Mouse (Mus musculus): ENCODE data around the gene Nfatc3. TPM values are rescaled to one million over a fixed set of nuclear protein-coding genes. Genes with fewer than 3 reads are reported as not detected.

Gene Nfatc3
- polyA plus RNA-seq, 1 experiment: 78.3 TPM

GRCm38 (mm10) chr8:106176891-106177290 lies 118.3 kb downstream of the Nfatc3 start:
- H3K9ac ChIP-seq (ENCODE audit: low read depth, poor library complexity, severe bottlenecking): no peak overlapping the region
- H3K9me3 ChIP-seq (replicated peaks; ENCODE audit: control insufficient read depth, insufficient read depth, low read length, poor library complexity, severe bottlenecking): no peaks in the 10 kb centered on the region
- H3K36me3 ChIP-seq (ENCODE audit: control insufficient read depth, insufficient read depth, low read length, poor library complexity, severe bottlenecking): peaks cover 6% of the 10 kb centered on the region
- no peak for TF ChIP-seq POLR2A (IDR thresholded peaks at IDR 0.05; ENCODE audit: insufficient read depth, low read length)
- TF ChIP-seq CTCF (IDR thresholded peaks at IDR 0.05; ENCODE audit: low read depth, low read length): no peak
- no peak for TF ChIP-seq EP300 (IDR thresholded peaks at IDR 0.05; ENCODE audit: insufficient read depth, low read depth, low read length)
- H3K4me1 ChIP-seq (ENCODE audit: control insufficient read depth, insufficient read depth, low read length): no peaks in the 10 kb centered on the region
- no peak overlapping the region for H3K27ac ChIP-seq (ENCODE audit: insufficient read depth, low read length)
- H3K27me3 ChIP-seq (ENCODE audit: control insufficient read depth, insufficient read depth, low read length, poor library complexity, severe bottlenecking): no peaks in the 10 kb centered on the region
- H3K4me3 ChIP-seq (ENCODE audit: low read depth, low read length): no peak overlapping the region

- TF ChIP-seq POLR2A (IDR thresholded peaks at IDR 0.05; ENCODE audit: insufficient read depth, low read length) (no peak), EP300 (IDR thresholded peaks at IDR 0.05; ENCODE audit: insufficient read depth, low read depth, low read length) (no peak), CTCF (IDR thresholded peaks at IDR 0.05; ENCODE audit: low read depth, low read length) (no peak)
- no peaks in the 10 kb centered on the region for H3K4me1 ChIP-seq (ENCODE audit: control insufficient read depth, insufficient read depth, low read length)
- peaks cover 6% of the 10 kb centered on the region for H3K36me3 ChIP-seq (ENCODE audit: control insufficient read depth, insufficient read depth, low read length, poor library complexity, severe bottlenecking)
- H3K9ac ChIP-seq (ENCODE audit: low read depth, poor library complexity, severe bottlenecking): no peak overlapping the region
- H3K27me3 ChIP-seq (ENCODE audit: control insufficient read depth, insufficient read depth, low read length, poor library complexity, severe bottlenecking): no peaks in the 10 kb centered on the region
- H3K4me3 ChIP-seq (ENCODE audit: low read depth, low read length): no peak overlapping the region
- H3K9me3 ChIP-seq (replicated peaks; ENCODE audit: control insufficient read depth, insufficient read depth, low read length, poor library complexity, severe bottlenecking): no peaks in the 10 kb centered on the region
- H3K27ac ChIP-seq (ENCODE audit: insufficient read depth, low read length): no peak overlapping the region
Measured at GRCm38 (mm10) chr8:106177594-106177993, 119.0 kb downstream of the Nfatc3 start.

- no peak overlapping the region for H3K4me3 ChIP-seq (ENCODE audit: low read depth, low read length)
- no peaks in the 10 kb centered on the region for H3K4me1 ChIP-seq (ENCODE audit: control insufficient read depth, insufficient read depth, low read length)
- H3K36me3 ChIP-seq (ENCODE audit: control insufficient read depth, insufficient read depth, low read length, poor library complexity, severe bottlenecking): peaks cover 8% of the 10 kb centered on the region
- TF ChIP-seq EP300 (IDR thresholded peaks at IDR 0.05; ENCODE audit: insufficient read depth, low read depth, low read length): no peak
- no peak for TF ChIP-seq CTCF (IDR thresholded peaks at IDR 0.05; ENCODE audit: low read depth, low read length)
- TF ChIP-seq POLR2A (IDR thresholded peaks at IDR 0.05; ENCODE audit: insufficient read depth, low read length): no peak
- no peaks in the 10 kb centered on the region for H3K9me3 ChIP-seq (replicated peaks; ENCODE audit: control insufficient read depth, insufficient read depth, low read length, poor library complexity, severe bottlenecking)
- H3K27me3 ChIP-seq (ENCODE audit: control insufficient read depth, insufficient read depth, low read length, poor library complexity, severe bottlenecking): no peaks in the 10 kb centered on the region
- no peak overlapping the region for H3K9ac ChIP-seq (ENCODE audit: low read depth, poor library complexity, severe bottlenecking)
- H3K27ac ChIP-seq (ENCODE audit: insufficient read depth, low read length): no peak overlapping the region
Measured at GRCm38 (mm10) chr8:106178428-106178827, 119.8 kb downstream of the Nfatc3 start.

Other genes with a start within 250 kb of the Nfatc3 start
- gene Ranbp10, start 231.5 kb upstream of the Nfatc3 start, polyA plus RNA-seq (2011; ENCODE audit: insufficient read depth, insufficient read length, low read depth, missing spikeins): 17.1 and 18.5 TPM in 2 replicates
- gene Tsnaxip1, start 231.1 kb upstream of the Nfatc3 start, polyA plus RNA-seq (2011; ENCODE audit: insufficient read depth, insufficient read length, low read depth, missing spikeins): 0.33 TPM in 1 of 2 replicates, not detected in the other
- gene Cenpt, start 205.6 kb upstream of the Nfatc3 start, polyA plus RNA-seq (2011; ENCODE audit: insufficient read depth, insufficient read length, low read depth, missing spikeins): 86.3 and 97.6 TPM in 2 replicates
- gene Thap11, start 203.7 kb upstream of the Nfatc3 start, polyA plus RNA-seq (2011; ENCODE audit: insufficient read depth, insufficient read length, low read depth, missing spikeins): 29.6 and 31.0 TPM in 2 replicates
- 29.9 and 30.2 TPM in 2 replicates for gene Nutf2, start 198.3 kb upstream of the Nfatc3 start, polyA plus RNA-seq (2011; ENCODE audit: insufficient read depth, insufficient read length, low read depth, missing spikeins)
- gene Edc4, start 178.0 kb upstream of the Nfatc3 start, polyA plus RNA-seq (2011; ENCODE audit: insufficient read depth, insufficient read length, low read depth, missing spikeins): 45.2 and 51.6 TPM in 2 replicates
- gene Nrn1l, start 165.3 kb upstream of the Nfatc3 start, polyA plus RNA-seq (2011; ENCODE audit: insufficient read depth, insufficient read length, low read depth, missing spikeins): 1.1 and 2.7 TPM in 2 replicates
- gene Pskh1, start 158.4 kb upstream of the Nfatc3 start, polyA plus RNA-seq (2011; ENCODE audit: insufficient read depth, insufficient read length, low read depth, missing spikeins): 27.4 and 31.3 TPM in 2 replicates
- gene Ctrl, start 125.0 kb upstream of the Nfatc3 start, polyA plus RNA-seq (2011; ENCODE audit: insufficient read depth, insufficient read length, low read depth, missing spikeins): 0.78 and 1.7 TPM in 2 replicates
- gene Psmb10, start 120.4 kb upstream of the Nfatc3 start, polyA plus RNA-seq (2011; ENCODE audit: insufficient read depth, insufficient read length, low read depth, missing spikeins): 46.1 and 53.1 TPM in 2 replicates
- gene Lcat, start 115.5 kb upstream of the Nfatc3 start, polyA plus RNA-seq (2011; ENCODE audit: insufficient read depth, insufficient read length, low read depth, missing spikeins): 2.8 and 3.2 TPM in 2 replicates
- gene Slc12a4, start 92.7 kb upstream of the Nfatc3 start, polyA plus RNA-seq (2011; ENCODE audit: insufficient read depth, insufficient read length, low read depth, missing spikeins): 57.1 and 65.1 TPM in 2 replicates
- 0.47 and 0.48 TPM in 2 replicates for gene Dpep3, start 79.4 kb upstream of the Nfatc3 start, polyA plus RNA-seq (2011; ENCODE audit: insufficient read depth, insufficient read length, low read depth, missing spikeins)
- gene Dus2, start 67.5 kb upstream of the Nfatc3 start, polyA plus RNA-seq (2011; ENCODE audit: insufficient read depth, insufficient read length, low read depth, missing spikeins): 14.4 and 19.3 TPM in 2 replicates
- gene Dpep2nb, start 52.9 kb upstream of the Nfatc3 start, polyA plus RNA-seq (2011; ENCODE audit: insufficient read depth, insufficient read length, low read depth, missing spikeins): not detected in 2 replicates
- 8.7 and 8.8 TPM in 2 replicates for gene Ddx28, start 47.0 kb upstream of the Nfatc3 start, polyA plus RNA-seq (2011; ENCODE audit: insufficient read depth, insufficient read length, low read depth, missing spikeins)
- 10.8 and 13.2 TPM in 2 replicates for gene Esrp2, start 78.1 kb downstream of the Nfatc3 start, polyA plus RNA-seq (2011; ENCODE audit: insufficient read depth, insufficient read length, low read depth, missing spikeins)
- gene Pla2g15, start 91.6 kb downstream of the Nfatc3 start, polyA plus RNA-seq (2011; ENCODE audit: insufficient read depth, insufficient read length, low read depth, missing spikeins): 18.0 and 19.6 TPM in 2 replicates
- gene Slc7a6, start 110.0 kb downstream of the Nfatc3 start, polyA plus RNA-seq (2011; ENCODE audit: insufficient read depth, insufficient read length, low read depth, missing spikeins): 75.7 and 82.1 TPM in 2 replicates
- gene Slc7a6os, start 152.1 kb downstream of the Nfatc3 start, polyA plus RNA-seq (2011; ENCODE audit: insufficient read depth, insufficient read length, low read depth, missing spikeins): 45.1 and 50.3 TPM in 2 replicates
- gene Prmt7, start 152.1 kb downstream of the Nfatc3 start, polyA plus RNA-seq (2011; ENCODE audit: insufficient read depth, insufficient read length, low read depth, missing spikeins): 88.7 and 107 TPM in 2 replicates